Mouse (Mus musculus): ENCODE data around the gene Olfr1316. TPM values are rescaled to one million over a fixed set of nuclear protein-coding genes. Genes with fewer than 3 reads are reported as not detected.

Gene Olfr1316
- polyA plus RNA-seq, 2 experiments = not detected

GRCm38 (mm10) chr2:112077743-112078142 lies 57.0 kb downstream of the Olfr1316 start, which contains the start of gene Olfr1313:
Gene Olfr1313 (minus strand): TSS chr2:112077843.
- DNase-seq (ENCODE audit: low read depth in 3 of 3, low spot score in 3 of 3) (no peak), ATAC-seq (ENCODE audit: insufficient read depth) (no peak)
- no peaks in the 10 kb centered on the region for H3K4me1 ChIP-seq (replicated peaks; ENCODE audit: control insufficient read depth in 2 of 2, insufficient read depth in 2 of 2, low read length in 1 of 2)
- no peak within 1 kb of the TSS for H3K9ac ChIP-seq (replicated peaks)
- H3K9me3 ChIP-seq (ENCODE audit: control insufficient read depth, low read length) = no peaks in the 10 kb centered on the region
- TF ChIP-seq CTCF (IDR thresholded peaks at IDR 0.05; ENCODE audit: low read depth) (no peak), EP300 (IDR thresholded peaks at IDR 0.05; ENCODE audit: low read depth) (no peak)
- H3K27ac ChIP-seq = no peak within 1 kb of the TSS
- no peak within 1 kb of the TSS for H3K4me3 ChIP-seq (ENCODE audit: insufficient read depth in 1 of 2, low read depth in 2 of 2, low read length in 2 of 2)
- H3K27me3 ChIP-seq (ENCODE audit: control insufficient read depth, insufficient read depth, low read length) = no peaks in the 10 kb centered on the region
- H3K4me2 ChIP-seq (ENCODE audit: low read depth) = no peak within 1 kb of the TSS
- no peaks in the 10 kb centered on the region for H3K36me3 ChIP-seq (replicated peaks; ENCODE audit: control insufficient read depth, insufficient read depth, low read depth)

Other genes starting within 250 kb of the Olfr1316 start
- gene Olfr1306, start 218.7 kb downstream of the Olfr1316 start, polyA plus RNA-seq (2012; rRNA removed) = not detected in 2 replicates
- not detected in 2 replicates for gene Olfr1306, start 218.7 kb downstream of the Olfr1316 start, polyA plus RNA-seq (2014; fragmentation: Nextera tagmentation; extraction: Ambion mirVana)
- not detected in 2 replicates for gene Olfr1307, start 185.5 kb downstream of the Olfr1316 start, polyA plus RNA-seq (2012; rRNA removed)
- not detected in 2 replicates for gene Olfr1307, start 185.5 kb downstream of the Olfr1316 start, polyA plus RNA-seq (2014; fragmentation: Nextera tagmentation; extraction: Ambion mirVana)
- not detected in 2 replicates for gene Olfr1308, start 170.0 kb downstream of the Olfr1316 start, polyA plus RNA-seq (2012; rRNA removed)
- gene Olfr1308, start 170.0 kb downstream of the Olfr1316 start, polyA plus RNA-seq (2014; fragmentation: Nextera tagmentation; extraction: Ambion mirVana) = not detected in 2 replicates
- not detected in 2 replicates for gene Olfr1309, start 144.7 kb downstream of the Olfr1316 start, polyA plus RNA-seq (2012; rRNA removed)
- gene Olfr1309, start 144.7 kb downstream of the Olfr1316 start, polyA plus RNA-seq (2014; fragmentation: Nextera tagmentation; extraction: Ambion mirVana) = not detected in 2 replicates
- gene Olfr1310, start 122.3 kb downstream of the Olfr1316 start, polyA plus RNA-seq (2012; rRNA removed) = not detected in 2 replicates
- gene Olfr1310, start 122.3 kb downstream of the Olfr1316 start, polyA plus RNA-seq (2014; fragmentation: Nextera tagmentation; extraction: Ambion mirVana) = not detected in 2 replicates
- gene Olfr1311, start 110.6 kb downstream of the Olfr1316 start, polyA plus RNA-seq (2012; rRNA removed) = not detected in 2 replicates
- gene Olfr1311, start 110.6 kb downstream of the Olfr1316 start, polyA plus RNA-seq (2014; fragmentation: Nextera tagmentation; extraction: Ambion mirVana) = not detected in 2 replicates
- gene Olfr1312, start 84.7 kb downstream of the Olfr1316 start, polyA plus RNA-seq (2012; rRNA removed) = not detected in 2 replicates
- gene Olfr1312, start 84.7 kb downstream of the Olfr1316 start, polyA plus RNA-seq (2014; fragmentation: Nextera tagmentation; extraction: Ambion mirVana) = not detected in 2 replicates
- gene Olfr1313, start 57.1 kb downstream of the Olfr1316 start, polyA plus RNA-seq (2012; rRNA removed) = not detected in 2 replicates
- not detected in 2 replicates for gene Olfr1313, start 57.1 kb downstream of the Olfr1316 start, polyA plus RNA-seq (2014; fragmentation: Nextera tagmentation; extraction: Ambion mirVana)
- not detected in 2 replicates for gene Olfr1314, start 38.2 kb downstream of the Olfr1316 start, polyA plus RNA-seq (2012; rRNA removed)
- gene Olfr1314, start 38.2 kb downstream of the Olfr1316 start, polyA plus RNA-seq (2014; fragmentation: Nextera tagmentation; extraction: Ambion mirVana) = not detected in 2 replicates
- not detected in 2 replicates for gene Olfr1315-ps1, start 19.5 kb downstream of the Olfr1316 start, polyA plus RNA-seq (2012; rRNA removed)
- gene Olfr1315-ps1, start 19.5 kb downstream of the Olfr1316 start, polyA plus RNA-seq (2014; fragmentation: Nextera tagmentation; extraction: Ambion mirVana) = not detected in 2 replicates
- gene Olfr1317, start 5.4 kb upstream of the Olfr1316 start, polyA plus RNA-seq (2012; rRNA removed) = not detected in 2 replicates
- gene Olfr1317, start 5.4 kb upstream of the Olfr1316 start, polyA plus RNA-seq (2014; fragmentation: Nextera tagmentation; extraction: Ambion mirVana) = not detected in 2 replicates
- not detected in 2 replicates for gene Olfr1318, start 19.2 kb upstream of the Olfr1316 start, polyA plus RNA-seq (2012; rRNA removed)
- gene Olfr1318, start 19.2 kb upstream of the Olfr1316 start, polyA plus RNA-seq (2014; fragmentation: Nextera tagmentation; extraction: Ambion mirVana) = not detected in 2 replicates
- gene Lpcat4, start 104.5 kb upstream of the Olfr1316 start, polyA plus RNA-seq (2012; rRNA removed) = 2.4 and 2.9 TPM in 2 replicates
- 1.9 and 2.1 TPM in 2 replicates for gene Lpcat4, start 104.5 kb upstream of the Olfr1316 start, polyA plus RNA-seq (2014; fragmentation: Nextera tagmentation; extraction: Ambion mirVana)
- not detected in 2 replicates for gene Nutm1, start 124.3 kb upstream of the Olfr1316 start, polyA plus RNA-seq (2012; rRNA removed)
- gene Nutm1, start 124.3 kb upstream of the Olfr1316 start, polyA plus RNA-seq (2014; fragmentation: Nextera tagmentation; extraction: Ambion mirVana) = not detected in 2 replicates
- 82.3 and 93.1 TPM in 2 replicates for gene Nop10, start 126.9 kb upstream of the Olfr1316 start, polyA plus RNA-seq (2012; rRNA removed)
- 164 and 166 TPM in 2 replicates for gene Nop10, start 126.9 kb upstream of the Olfr1316 start, polyA plus RNA-seq (2014; fragmentation: Nextera tagmentation; extraction: Ambion mirVana)
- 6.9 and 8.7 TPM in 2 replicates for gene Slc12a6, start 130.8 kb upstream of the Olfr1316 start, polyA plus RNA-seq (2012; rRNA removed)
- gene Slc12a6, start 130.8 kb upstream of the Olfr1316 start, polyA plus RNA-seq (2014; fragmentation: Nextera tagmentation; extraction: Ambion mirVana) = 3.4 and 4.9 TPM in 2 replicates
- not detected in 2 replicates for gene Gm21985, start 131.3 kb upstream of the Olfr1316 start, polyA plus RNA-seq (2012; rRNA removed)
- not detected in 2 replicates for gene Gm21985, start 131.3 kb upstream of the Olfr1316 start, polyA plus RNA-seq (2014; fragmentation: Nextera tagmentation; extraction: Ambion mirVana)
- gene Emc4, start 233.1 kb upstream of the Olfr1316 start, polyA plus RNA-seq (2012; rRNA removed) = 22.9 and 26.3 TPM in 2 replicates
- 37.4 and 38.1 TPM in 2 replicates for gene Emc4, start 233.1 kb upstream of the Olfr1316 start, polyA plus RNA-seq (2014; fragmentation: Nextera tagmentation; extraction: Ambion mirVana)
- 4.6 and 6.5 TPM in 2 replicates for gene Katnbl1, start 244.2 kb upstream of the Olfr1316 start, polyA plus RNA-seq (2012; rRNA removed)
- gene Katnbl1, start 244.2 kb upstream of the Olfr1316 start, polyA plus RNA-seq (2014; fragmentation: Nextera tagmentation; extraction: Ambion mirVana) = 20.0 and 20.9 TPM in 2 replicates

Measured in liver, embryonic 14.5 days (tissue).